Mouse (Mus musculus) hindlimb bud, embryonic 11.5 days (tissue): Measurements from ENCODE around the gene Sox5.

Experiments used
- DNase-seq: peaks from one replicate; pipeline ENCODE4 v3.0.0-alpha.2; 2012; ENCODE audit warnings: low read depth, low spot score; ENCODE audit errors: extremely low spot score

Sox5 gene

GRCm38 (mm10) chr6:144596536-144597210, 185.1 kb downstream of the Sox5 start:
- DNase-seq = no peak

DNA sequence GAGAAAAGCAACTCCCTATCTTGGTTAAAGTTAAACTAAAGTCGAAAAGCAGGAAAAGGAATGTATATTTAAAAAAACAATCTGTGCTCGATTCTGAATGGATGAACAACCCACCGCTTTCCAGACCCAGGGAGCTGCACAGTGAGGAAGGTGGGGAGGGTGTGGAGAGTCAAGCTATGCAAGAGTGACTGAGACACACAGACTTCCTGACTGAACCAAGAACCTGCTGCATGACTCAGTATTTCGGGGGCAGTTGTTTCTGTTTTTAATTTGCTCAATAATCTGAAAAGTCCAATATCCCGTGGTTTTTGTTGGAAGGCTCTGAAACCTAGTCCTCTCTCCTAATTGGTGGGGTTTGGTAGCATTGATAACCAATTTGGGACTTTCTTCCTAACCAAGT, 196.9 kb downstream of the Sox5 start:
- DNase-seq = no peak

GRCm38 (mm10) chr6:144584074-144584840, 197.5 kb downstream of the Sox5 start:
- no peak for DNase-seq

DNA sequence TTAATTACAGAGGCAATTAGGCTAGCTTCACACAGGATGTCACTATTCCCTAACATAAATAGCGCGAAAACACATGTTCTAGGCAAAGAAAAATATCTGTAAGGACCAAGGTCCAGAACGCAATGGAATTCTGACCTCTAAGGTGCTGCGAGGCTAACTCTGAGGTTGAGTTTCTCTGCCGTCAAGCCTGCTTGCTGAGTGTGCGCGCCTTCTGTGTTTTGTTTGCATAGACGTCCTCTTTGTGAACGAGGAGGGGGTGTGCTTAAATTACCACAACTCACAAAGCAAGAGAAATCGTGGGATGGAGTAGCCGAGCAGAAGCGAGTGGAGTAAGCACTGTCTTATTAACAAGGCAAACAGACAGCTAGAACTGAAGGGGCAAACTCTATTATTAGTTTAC, 202.5 kb downstream of the Sox5 start:
- DNase-seq = no peak

GRCm38 (mm10) chr6:144570850-144571249, 210.9 kb downstream of the Sox5 start:
- no peak for DNase-seq

DNA sequence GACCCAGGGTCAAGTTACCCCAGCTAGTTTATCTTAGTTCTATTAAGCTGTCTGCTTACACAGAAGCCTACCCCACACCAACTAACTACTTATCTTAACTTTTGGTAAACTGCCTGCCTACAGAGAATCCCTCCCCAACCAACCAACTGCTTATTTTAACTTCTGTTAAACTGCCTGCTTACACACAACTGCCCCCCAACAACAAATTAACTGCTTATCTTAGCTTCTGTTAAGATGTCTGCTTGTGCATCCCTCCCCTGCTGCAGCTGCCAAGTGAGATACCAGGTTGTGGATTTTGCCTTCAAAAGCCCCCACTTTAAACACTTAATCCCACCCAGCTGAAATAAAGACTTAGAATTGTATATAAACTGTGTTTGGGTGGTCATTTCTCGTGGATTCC, 215.9 kb downstream of the Sox5 start:
- DNase-seq = no peak

- no peak for DNase-seq
Measured at GRCm38 (mm10) chr6:144561718-144562117, 220.1 kb downstream of the Sox5 start.

DNA sequence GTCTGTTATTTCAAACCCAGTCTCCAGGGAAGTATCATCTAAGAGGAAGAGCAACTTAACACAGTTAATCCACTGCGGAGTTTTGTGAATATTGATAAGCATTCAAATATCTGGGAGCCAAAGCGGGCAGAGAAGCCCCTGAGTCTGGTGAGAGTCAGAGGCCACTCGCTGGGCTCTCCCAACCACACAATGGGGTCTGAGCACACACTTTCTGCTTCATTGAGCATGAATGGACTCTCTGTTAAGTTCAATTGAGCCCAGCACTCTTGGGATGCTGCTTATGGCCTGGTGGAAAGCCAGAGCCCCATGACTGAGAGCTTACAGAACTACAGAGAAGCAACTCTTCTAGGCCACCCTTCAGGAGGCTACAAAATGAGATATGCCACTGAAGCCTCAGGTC, 221.6 kb downstream of the Sox5 start:
- no peak for DNase-seq

GRCm38 (mm10) chr6:144553476-144553875, 228.3 kb downstream of the Sox5 start:
- no peak for DNase-seq

DNA sequence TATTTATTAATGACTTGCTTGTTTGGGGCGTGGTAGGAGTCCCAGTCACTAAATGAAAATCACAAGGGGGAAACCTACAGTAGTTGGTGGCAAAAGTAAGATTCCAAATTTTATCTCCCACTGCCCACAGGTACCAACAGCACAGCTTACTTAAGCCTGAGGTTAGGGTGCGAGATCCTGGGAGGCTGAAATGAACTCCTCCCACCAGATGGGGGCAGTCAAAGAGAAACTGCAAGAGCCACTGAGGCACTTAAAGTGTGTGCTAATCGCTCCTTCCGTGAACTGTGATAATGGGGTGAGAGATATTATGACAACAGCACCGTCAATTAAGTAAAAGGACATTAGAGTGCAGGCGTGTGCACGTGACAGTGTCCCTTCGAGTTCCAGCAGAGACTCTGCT, 232.8 kb downstream of the Sox5 start:
- no peak for DNase-seq

DNA sequence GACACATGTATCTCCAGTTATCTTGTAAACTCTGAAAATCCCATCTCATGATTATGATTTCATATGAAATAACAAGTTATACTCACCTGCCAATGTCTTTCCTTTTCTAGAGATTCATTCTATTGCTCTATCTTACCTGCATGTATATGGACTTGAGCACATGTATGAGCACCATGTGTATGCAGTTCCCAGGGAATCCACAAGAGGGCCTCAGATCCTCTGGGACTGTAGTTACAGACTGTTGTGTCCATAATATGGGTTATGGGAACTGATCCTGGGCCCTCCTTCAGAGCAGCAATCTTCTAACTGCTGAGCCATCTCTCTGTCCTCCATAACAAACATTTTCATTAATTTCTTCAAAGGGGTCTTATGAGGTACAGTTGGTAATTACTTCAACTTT, 234.6 kb downstream of the Sox5 start:
- DNase-seq = no peak

DNA sequence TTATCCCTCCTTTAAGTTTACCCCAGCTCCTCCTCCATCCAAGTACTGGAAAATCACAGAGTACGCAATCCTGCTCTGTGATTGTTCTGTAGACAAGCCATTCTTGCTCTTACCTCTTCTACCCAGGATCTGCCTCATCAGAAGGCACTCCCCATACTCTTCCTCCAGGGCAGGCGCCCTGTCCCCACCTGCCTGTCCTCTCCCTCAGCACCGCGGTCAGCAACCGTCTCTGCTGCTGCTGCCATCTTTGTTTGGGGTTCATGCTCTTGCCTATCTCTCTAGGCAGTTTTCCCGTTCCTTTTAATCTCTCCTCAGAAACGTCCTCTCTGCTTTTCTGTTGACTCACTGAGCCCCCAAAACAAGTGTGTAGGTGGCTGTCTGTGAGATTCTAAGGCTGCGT, 236.2 kb downstream of the Sox5 start:
- DNase-seq = no peak

DNA sequence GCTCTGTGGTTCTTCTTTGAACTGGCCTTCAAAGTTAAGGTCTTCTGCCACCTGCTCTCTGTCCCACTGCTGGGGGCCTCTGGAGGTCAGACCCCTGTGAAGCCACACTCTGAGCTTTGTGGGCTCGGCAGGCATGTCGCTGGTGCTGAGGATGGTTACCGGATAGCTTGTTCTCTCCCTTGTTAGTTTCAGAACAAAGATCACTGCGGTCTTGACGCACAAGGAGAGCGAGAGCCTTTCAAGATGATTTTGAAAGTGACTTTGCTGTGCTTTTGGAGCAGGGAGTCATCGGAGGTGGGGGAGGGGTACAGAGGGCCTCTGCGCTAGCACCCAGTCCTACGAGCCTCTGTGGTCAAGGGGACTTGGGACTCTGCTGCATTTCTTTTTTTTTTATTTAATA, 240.5 kb downstream of the Sox5 start:
- DNase-seq = no peak

- no peak for DNase-seq
Measured at GRCm38 (mm10) chr6:144539439-144540192, 242.2 kb downstream of the Sox5 start.

DNA sequence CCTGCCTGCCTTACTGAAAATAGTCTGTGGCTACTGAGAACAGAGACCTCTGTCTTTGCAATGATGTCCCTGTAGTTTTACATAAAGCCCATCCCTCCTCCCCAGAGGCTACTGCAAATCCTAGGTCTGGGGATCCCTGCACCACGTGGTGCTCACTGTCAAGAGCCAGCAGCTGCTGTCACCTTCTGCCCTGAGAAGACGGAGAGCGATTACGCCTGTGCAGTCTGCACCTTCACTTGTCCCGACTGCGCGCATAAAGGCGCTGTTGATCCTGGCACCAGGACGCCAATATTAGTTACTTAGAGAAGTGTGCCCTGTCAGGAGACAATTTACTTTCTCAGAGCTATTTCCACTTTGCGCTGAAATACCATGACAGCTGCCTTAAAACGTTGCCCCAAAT, 258.3 kb downstream of the Sox5 start:
- no peak for DNase-seq

GRCm38 (mm10) chr6:144518811-144519210, 263.0 kb downstream of the Sox5 start:
- no peak for DNase-seq

GRCm38 (mm10) chr6:144515905-144516304, 265.9 kb downstream of the Sox5 start:
- no peak for DNase-seq

- DNase-seq = no peak
Measured at GRCm38 (mm10) chr6:144513761-144514160, 268.0 kb downstream of the Sox5 start.

- no peak for DNase-seq
Measured at GRCm38 (mm10) chr6:144511925-144512324, 269.9 kb downstream of the Sox5 start.

DNA sequence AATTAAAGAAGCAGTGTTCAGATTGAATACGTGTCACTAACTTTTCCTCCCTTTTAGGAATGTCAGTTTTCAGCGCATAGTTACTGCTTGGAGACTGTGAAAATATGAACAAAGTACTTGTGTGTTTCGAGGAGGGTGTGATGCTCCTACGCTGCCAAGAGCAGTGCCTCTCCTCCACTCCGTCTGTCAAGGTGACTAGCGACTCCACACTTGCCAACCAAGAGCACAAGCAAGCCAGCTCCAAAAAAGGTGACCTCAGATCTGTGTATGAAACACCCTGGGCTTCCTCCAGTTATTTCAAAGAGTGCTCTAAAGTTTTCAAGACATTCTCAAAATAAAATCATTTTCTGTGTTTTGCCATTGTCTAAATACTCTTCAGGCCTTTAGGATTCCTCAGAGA, 271.6 kb downstream of the Sox5 start:
- no peak for DNase-seq

DNA sequence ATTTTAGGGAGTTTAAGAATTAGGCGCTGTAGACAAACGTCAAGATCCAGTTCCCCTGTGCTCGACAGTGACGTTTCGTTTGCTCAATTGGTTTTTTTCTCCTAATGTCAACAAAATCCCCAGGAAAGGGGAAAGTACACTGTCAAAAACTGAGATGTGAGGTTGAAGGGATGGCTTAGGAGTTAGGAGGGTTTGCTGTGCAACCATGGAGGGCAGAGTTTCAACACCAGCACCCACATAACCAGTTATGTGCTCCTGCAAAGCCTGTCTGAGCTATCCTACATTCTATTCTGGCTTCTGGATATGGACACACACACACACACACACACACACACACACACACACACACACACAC, 277.6 kb downstream of the Sox5 start:
- no peak for DNase-seq
